Mouse (Mus musculus): ENCODE data around the gene Rasgrf1.

Rasgrf1 gene

DNA sequence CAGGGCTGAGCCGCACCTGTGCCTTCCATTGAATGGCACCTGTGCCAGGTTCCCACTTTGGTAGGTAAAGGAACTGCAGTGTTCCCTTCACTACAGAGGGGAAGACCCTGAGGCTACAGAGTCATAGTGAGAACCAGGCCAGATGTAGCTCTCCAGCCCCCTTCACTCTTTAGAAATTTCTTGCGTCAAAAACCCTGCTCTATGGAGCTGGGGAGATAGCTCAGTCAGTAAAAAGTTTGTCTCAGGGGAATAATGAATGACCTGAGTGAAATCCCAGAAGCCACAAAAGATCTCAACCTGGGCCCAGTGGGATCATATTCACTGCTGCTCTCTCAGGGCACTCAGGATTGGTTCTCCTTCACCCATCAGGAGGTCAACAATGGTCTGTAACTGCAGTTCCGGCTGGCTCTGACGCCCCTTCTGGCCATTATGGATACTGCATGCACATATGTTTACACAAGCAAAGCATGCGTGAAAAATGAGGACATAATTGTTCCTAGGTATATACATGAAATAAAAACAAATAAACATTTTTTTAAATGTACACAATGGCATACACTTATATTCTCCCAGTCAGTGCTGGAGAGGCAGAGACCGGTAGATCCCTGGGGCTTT is 59.2 kb downstream of the Rasgrf1 start:
- DNase-seq (ENCODE audit: extremely low read depth, low read depth, low spot score): no peak

DNA sequence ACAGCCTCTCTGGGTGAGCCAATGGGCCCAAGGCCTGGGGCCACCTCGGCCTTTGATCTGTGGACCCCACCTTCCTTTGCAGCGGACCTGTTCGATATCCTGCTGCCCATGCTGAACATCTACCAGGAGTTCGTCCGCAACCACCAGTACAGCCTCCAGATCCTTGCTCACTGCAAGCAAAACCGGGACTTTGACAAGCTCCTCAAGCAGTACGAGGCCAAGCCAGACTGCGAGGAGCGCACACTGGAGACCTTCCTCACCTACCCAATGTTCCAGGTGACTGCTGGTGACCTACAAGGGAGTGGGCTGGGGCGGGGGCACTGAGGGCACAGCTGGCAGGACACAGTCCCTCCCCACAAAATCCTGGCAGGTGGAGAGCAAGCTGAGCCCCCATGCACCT is 60.6 kb downstream of the Rasgrf1 start:
- DNase-seq (ENCODE audit: extremely low read depth, low read depth, low spot score): no peak

DNA sequence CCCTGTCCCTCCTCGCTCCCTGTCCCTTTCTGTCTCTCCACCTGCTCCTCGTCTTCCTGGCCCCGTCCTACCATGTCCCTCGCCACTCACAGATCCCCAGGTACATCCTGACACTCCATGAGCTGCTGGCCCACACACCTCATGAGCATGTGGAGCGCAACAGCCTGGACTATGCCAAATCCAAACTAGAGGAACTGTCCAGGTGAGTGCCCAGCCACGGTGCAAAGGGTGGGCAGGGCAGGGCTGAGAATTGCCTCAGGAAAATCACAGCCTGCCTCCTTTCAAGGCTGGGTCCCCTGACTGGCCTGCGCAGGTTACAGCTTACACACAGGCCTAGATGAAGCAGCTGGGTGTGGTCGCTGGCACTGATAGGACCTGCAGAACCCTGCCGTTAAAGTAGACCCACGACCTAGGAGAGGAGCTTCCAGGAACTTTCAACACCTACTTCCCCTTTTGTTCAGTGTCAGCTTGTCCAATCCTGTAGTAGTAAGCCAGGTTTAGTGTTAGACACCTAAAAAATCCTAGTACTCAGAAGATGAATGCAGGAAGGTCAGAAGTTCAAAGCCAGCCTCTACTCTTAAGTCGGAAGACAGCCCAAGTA is 61.3 kb downstream of the Rasgrf1 start:
- DNase-seq (ENCODE audit: extremely low read depth, low read depth, low spot score): no peak

DNA sequence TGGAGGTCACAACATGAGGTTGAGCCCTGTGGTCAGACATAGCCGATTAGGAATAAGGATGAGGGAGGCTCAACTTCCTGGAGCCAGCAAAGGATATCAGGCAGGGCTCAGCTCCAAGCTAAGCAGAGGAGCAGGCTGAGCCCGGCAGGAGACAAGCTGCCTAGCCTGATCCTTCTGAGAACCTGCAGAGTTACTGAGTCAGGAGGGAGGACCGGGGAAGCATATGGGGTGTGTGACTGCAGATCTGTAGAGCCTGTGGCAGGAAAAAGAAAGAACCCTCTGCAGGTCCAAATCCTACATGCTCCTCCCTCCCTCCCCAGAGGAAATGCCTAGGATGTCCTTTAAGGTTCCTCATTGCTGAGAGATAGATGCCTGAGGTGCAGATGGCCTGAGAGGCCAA is 62.6 kb downstream of the Rasgrf1 start:
- DNase-seq (ENCODE audit: extremely low read depth, low read depth, low spot score): no peak

DNA sequence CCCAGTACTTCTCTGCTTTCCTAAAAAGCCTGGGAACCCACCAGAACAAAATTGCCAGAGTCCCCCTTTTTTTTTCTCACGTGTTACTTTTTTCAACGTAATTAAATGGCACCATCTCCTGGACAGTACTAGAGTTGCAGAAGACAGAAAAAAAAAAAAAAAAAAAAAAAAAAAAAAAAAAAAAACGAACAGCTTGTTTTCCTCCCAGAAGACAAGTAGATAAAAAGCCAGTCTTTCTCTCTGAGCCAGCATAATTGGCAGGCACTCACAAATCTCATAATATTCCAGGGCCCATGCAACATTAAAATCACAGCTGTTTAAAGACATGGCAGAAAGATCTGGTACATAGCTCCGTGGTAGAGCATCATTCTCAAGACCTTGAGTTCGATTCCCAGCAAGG is 64.1 kb downstream of the Rasgrf1 start:
- DNase-seq (ENCODE audit: extremely low read depth, low read depth, low spot score): no peak

DNA sequence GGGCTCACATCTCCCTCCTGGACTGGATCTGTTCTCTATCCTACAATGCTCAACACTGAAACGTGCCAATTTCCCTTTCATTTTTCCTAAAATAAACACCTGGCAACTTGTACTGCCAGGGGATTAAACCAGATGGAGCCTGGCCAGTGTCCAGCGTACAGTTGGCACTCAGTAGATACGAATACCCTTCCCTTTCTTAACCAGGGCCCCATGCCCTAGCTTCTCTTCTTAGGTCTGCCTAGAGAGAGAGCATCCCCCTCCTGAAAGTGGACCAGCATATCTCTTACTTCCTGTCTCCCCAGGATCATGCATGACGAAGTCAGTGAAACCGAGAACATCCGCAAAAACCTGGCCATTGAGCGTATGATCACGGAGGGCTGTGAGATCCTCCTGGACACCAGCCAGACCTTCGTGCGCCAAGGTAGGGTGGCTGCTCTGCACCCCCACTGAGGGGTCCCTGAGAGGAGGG is 64.8 kb downstream of the Rasgrf1 start:
- no peak for DNase-seq (ENCODE audit: extremely low read depth, low read depth, low spot score)

DNA sequence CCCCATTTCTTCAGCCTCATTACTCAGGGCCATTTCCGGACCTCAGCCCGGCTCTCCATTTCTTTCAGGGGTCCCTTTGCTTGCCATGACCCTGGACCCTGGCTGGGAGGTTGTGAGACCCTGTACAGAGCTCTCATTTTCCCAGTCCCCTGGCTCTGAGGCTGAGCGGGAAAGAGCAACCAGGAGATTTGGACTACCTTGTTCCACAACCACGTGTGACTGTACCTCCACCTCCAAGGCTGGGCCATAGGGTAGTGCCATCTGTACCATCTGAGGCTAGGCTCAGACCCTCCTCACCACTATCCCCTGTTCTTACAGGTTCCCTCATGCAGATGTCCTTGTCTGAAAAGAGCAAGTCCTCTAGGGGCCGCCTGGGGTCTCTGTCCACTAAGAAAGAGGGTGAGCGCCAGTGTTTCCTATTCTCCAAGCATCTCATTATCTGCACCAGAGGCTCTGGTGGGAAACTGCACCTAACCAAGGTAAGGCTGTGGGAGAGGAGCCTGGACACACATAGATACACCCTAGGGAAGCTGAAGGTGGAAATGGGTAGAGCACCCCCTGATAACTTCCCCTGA is 66.7 kb downstream of the Rasgrf1 start:
- DNase-seq (ENCODE audit: extremely low read depth, low read depth, low spot score): no peak

DNA sequence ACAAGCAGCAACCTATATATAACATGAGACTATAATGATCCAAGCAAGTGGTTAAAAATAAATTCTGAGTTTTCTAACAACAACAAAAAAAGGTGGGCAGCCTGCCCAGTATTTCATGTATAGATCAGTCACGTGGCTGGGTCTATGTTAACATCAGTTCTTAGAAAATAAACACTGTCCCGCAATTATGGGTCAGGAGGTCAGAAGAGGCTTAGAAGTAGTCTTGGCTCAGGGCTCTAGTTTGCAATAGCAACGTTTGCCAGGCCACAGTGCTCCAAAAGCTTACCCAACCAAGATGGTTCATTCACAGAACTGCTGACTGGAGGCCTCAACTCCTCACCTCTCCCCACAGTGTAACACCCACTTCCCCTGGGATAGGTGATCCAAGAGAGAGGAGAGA is 69.5 kb downstream of the Rasgrf1 start:
- peak; percentile 19 for DNase-seq (ENCODE audit: extremely low read depth, low read depth, low spot score)

DNA sequence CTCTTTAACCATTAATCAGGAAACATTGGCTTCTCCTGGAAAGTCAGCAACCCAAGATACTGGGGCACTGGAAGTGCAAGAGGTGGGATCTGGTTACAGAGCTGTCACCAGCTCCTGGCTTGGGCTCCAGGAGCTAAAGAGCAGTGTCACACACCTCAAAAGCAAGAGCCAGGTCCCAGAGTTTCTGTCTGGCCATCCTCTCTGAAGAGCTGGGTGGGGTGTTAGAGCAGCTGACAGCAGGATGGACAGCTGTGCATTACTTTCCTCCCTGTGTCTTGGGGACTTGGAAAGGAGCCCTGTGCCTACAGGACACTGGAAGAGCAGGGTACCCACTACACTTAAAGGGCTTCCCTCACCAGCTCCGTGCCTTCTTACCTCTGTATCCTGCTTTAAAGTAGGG is 72.5 kb downstream of the Rasgrf1 start:
- no peak for DNase-seq (ENCODE audit: extremely low read depth, low read depth, low spot score)

DNA sequence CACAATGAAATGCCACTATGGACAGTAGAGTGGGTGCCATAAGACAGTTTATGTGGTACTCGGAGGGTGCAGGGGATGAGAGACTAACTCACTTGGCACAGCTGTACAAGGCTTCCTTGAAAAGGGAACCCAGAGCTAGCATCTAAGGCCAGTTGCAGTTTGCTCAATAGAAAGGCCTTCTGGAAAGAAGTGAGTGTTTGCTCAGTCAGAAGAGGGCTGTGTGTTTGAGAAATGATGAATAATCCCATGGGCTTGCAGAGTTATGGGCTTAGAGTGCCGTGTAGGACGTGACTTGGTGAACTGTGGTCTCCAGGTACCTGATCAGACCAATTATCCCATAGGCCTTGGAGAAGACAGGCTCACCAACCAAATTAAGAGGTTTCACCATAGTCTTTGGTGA is 78.3 kb downstream of the Rasgrf1 start:
- DNase-seq (ENCODE audit: extremely low read depth, low read depth, low spot score): no peak

DNA sequence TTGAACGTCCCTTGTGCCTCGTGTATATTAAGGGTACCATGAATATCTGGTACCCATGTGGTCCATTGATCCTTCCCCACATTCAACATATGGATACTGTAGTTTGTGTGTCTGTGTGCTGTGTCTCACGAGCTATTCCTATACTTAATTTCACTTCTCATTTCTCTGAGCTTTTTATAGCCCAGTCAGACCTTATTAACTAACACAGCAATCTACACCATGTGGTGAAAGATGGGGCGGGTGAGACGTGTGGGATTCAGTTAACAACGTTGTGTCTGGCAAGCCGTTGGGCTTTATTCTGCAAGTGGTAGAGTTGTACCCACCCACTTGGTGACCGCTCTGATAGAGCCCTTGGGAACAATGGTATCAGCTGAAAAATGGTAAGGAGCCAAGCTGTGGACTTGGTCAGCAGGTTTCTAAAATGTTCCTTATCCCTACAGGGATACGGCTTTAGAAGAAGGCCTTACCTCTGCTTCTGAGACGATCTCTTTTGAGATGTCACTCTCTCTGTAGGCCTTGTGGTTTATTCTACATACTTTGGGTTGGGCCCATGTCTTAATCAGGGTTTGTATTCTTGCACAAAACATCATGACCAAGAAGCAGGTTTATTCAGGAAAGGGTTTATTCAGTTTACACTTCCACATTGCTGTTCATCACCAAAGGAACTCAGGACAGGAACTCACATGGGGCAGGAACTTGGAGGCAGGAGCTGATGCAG is 79.3 kb downstream of the Rasgrf1 start:
- DNase-seq (ENCODE audit: extremely low read depth, low read depth, low spot score): no peak

DNA sequence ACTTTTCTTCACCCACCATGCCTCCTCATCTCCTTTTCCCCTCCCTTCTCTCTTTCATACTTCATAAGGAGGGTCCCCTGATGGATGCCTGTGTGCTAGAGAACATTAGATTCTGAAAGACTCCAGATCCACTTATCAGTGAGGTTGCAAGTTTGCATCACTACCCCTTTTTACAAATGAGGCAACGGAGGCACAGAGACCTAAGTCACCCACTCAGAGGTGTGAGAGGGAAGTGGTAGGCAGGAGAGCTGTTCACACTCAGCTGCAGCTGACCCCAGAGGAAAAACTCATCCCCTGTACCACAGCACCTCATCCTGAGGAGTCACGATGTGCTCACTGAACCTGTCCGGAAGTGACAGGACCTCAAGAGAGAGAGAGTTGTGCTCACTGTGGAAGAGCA is 96.7 kb downstream of the Rasgrf1 start:
- DNase-seq (ENCODE audit: extremely low read depth, low read depth, low spot score): no peak

DNA sequence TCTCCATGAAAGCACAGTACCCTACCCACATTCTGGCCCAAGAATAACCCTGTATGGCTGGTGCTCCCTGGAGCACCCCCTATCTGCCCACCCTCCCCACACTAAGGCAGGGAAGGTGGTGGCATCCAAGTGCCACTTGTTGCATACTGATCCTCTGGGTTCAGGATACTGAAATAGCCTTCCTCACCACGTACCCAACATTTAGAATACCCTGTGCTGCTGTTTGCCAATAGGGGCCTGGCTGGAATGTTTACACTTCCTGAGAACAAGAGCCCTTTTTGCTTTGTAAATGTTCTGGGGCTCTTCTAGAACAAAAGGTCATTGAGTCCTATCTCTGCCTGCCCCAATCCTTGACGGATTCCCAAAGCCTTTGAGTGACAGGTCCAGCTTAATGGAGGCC is 97.4 kb downstream of the Rasgrf1 start:
- no peak for DNase-seq (ENCODE audit: extremely low read depth, low read depth, low spot score)

DNA sequence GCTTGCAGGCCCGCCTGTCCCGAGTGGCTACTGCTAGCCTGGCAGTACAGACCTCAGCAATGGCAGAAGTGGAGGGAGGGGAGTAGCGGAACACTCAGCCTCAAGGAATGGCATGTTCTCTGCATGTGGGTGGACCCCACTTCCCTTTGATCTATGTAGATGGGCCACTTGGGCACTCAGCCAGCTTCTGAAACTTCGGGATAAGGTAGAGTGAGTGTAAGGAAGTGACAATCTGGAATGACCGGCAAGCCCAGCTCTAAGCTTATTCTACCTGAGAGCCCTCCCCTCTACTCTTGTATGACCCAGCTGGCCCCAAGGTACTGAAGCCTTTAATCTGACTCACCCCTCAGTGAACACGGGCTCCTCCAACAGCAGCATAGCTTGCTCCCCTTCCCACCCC is 98.4 kb downstream of the Rasgrf1 start:
- DNase-seq (ENCODE audit: extremely low read depth, low read depth, low spot score): no peak

DNA sequence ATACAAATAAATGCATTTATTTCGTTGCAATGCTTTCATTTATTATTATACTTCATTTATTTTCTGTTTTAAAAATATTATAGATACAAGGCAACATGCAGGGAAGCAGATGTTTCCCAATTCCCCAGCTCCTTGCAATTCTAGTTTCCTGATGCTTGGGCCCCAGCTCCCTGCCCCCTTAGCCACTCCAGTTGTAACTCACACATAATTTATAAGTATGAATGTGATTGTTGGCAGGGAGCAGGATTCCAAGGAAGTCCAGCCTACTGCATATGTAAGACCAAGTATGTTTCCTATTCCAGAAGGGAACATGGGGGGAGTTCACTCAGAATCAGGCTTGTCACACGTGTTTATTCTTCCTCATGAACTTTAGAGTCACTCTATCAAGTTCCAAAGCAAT is 102.1 kb downstream of the Rasgrf1 start:
- DNase-seq (ENCODE audit: extremely low read depth, low read depth, low spot score): no peak

DNA sequence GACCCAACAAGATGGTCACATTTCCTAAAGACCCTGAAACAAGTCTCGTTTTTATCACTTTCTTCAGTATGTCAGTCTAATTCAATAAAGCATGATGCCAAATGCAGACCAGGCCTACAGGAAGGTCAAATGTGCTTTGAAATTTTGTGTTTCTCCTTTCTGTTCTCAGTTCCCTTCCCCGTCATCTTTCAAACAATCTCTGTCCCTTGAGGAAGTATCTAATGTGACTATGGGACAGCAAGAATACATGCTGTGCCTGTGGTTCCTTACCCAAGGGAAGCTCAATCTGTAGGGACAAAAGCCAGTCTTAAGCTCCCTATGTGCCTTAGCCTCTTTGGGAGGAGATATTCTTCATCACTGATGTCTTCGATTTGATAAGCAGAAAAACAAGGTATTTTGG is 104.9 kb downstream of the Rasgrf1 start:
- no peak for DNase-seq (ENCODE audit: extremely low read depth, low read depth, low spot score)

DNA sequence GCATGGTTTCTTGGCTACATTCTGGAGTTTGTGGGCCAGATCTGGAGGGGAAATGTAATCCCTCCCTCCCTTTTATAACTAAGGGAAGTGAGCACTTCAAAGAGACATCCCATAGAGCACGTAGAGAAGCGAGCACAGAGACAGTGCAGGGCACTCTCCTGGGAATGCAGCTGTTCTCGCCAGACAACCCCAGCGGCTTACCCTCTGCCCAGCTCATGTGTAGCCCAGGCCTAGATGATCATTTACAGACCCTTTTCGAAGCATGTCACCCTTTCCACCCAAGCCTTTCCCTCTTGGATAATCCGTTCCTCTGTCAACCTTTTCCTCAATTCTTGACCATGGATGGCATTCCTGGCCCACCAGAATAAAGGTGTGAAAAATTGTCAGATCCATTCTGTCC is 106.5 kb downstream of the Rasgrf1 start:
- no peak for DNase-seq (ENCODE audit: extremely low read depth, low read depth, low spot score)

DNA sequence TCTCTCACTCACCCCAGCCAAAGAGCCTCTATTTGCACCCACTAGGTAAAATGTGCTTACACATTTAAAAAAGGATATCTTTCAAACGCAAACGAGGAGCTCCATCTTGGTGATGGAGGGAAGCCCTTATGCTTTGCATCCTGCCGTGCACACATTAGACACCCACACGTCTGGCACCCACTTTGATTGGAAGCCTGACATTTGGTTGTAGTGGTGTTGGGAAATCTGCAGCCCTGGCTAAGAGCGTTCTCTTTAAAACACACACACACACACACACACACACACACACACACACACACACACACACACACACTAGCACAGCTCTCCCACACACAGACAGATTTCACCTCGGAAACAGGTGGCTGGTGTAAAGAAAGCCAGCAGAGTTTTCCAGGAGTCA is 111.2 kb downstream of the Rasgrf1 start:
- no peak for DNase-seq (ENCODE audit: extremely low read depth, low read depth, low spot score)

DNA sequence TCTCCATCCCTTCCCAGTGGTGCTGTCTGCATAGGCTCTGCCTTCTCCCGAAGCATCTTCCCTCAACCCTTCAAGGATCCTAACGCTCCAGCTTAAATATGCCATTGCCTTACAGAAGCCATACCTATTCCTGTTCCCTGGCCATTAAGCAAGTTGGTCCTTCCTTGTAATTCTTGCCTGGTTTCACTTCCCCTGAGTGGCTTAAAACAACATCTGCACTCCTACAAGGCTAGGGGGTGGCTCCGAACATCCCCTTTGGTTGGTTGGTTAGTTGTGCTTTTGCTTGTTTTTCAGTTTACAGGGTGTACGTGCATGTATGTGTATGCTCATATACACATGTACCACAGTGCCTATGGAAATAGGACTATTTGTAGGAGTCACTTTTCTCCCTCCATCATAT is 111.7 kb downstream of the Rasgrf1 start:
- DNase-seq (ENCODE audit: extremely low read depth, low read depth, low spot score): no peak

DNA sequence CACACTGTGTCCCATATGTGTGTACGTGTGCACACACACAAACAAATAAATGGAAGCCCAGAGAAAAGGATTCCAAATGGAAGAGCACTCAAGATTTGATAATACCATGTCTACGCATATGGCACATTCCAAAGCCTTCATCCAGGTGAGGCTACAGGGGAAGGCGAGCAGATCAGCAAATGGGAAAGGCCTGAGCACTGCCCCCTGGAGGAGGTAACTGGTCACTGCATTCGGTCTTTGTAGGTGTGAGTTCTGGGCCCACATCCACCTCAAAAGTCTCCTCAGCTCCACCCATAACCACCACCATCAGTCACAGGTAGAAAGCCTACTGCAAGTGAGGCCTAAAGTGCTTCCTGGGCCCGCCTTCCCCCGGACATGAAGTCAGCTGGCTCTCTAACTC is 118.0 kb downstream of the Rasgrf1 start:
- DNase-seq (ENCODE audit: extremely low read depth, low read depth, low spot score): no peak

DNA sequence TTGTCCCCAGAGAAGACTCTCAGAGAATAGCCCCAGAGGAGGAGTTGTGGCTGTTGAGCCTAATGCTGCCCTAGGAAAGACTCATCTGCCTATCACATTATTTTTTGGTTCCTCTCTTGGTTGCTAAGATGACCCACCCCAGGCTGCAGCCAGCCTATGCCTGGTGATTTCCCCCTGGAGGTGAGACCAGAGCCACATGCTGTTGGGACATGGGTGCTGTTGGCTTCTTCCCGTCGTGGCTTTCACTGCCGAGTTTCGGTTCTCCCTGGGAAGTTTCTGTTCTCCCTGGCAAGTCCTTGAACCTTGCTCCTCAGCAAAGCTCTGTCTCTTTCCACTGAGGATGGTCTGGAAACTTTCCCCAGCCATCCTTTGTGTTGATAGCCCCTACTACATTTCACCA is 124.2 kb downstream of the Rasgrf1 start:
- no peak for DNase-seq (ENCODE audit: extremely low read depth, low read depth, low spot score)

DNA sequence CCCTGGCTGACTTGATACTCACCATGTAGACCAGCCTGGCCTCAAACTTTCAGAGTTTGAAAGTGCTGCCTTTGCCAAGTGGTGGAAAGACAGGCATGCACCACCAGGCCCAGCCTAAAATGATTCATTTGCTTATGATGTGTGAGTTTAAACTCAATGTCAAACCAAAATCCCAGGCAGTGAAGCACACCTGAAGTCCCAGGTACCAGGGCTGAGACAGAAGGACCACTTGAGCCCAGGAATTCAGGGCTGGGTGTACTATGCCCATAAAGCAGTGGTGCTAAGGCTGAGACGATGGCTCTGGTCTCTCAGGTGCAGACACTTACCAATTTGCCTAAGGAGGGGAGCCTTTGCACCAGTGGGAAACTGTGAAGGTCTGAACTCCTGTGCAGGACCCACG is 125.5 kb downstream of the Rasgrf1 start:
- DNase-seq (ENCODE audit: extremely low read depth, low read depth, low spot score): no peak

All from fat pad, adult 2 months (tissue).